22 mouse cellular contexts compared by ENCODE assay signal in the genomic region with DNA sequence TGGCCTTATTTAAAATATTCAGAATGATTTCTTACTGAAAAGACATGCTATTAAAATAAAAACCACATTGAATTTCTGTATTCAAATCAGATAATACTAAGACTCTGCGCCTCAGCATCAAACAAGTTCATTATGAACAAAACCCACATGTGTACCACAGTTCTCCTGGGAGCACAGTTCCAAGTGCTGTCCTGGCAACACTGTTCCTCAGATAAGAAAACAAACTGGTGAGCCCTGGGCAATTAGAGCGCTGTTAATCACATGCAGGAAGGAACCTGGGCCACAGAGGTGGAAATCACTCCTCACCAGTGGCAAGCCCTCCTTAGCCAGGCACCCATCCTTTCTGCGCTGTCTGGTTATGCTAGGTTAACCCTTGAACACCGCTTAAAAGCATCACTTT.
"Had no signal": no experiment of that assay in that cellular context is flagged by ENCODE, and none has a peak within 500 bp of the region (broad histone marks: within the 10 kb centered on the region; RNA-seq: fewer than 3 reads in every experiment).

No protein-coding gene starts in this region.

- H3K27me3 ChIP-seq: limb, embryonic 12.5 days; limb, embryonic 15.5 days; liver, embryonic 12.5 days; liver, embryonic 15.5 days; lung, embryonic 15.5 days; megakaryocyte, embryonic 14.5 days; midbrain, embryonic 13.5 days; neural tube, embryonic 13.5 days; stomach, embryonic 15.5 days had no signal

- H3K9me3 ChIP-seq: limb, embryonic 15.5 days; liver, embryonic 12.5 days; liver, embryonic 15.5 days; lung, embryonic 15.5 days; midbrain, embryonic 10.5 days; midbrain, embryonic 13.5 days; stomach, embryonic 15.5 days had no signal

- H3K4me1 ChIP-seq: stomach, embryonic 15.5 days had no signal

- H3K4me3 ChIP-seq: limb, embryonic 12.5 days; limb, embryonic 15.5 days; liver, embryonic 12.5 days; liver, embryonic 15.5 days; lung, embryonic 15.5 days; midbrain, embryonic 10.5 days; midbrain, embryonic 13.5 days; myocyte; neural tube, embryonic 13.5 days; stomach, embryonic 15.5 days had no signal

- ATAC-seq: intestine, embryonic 16.5 days; liver, embryonic 12.5 days; midbrain, embryonic 13.5 days had no signal

- H3K27ac ChIP-seq: limb, embryonic 12.5 days; limb, embryonic 15.5 days; liver, embryonic 12.5 days; liver, embryonic 15.5 days; lung, embryonic 15.5 days; midbrain, embryonic 13.5 days; neural tube, embryonic 13.5 days; stomach, embryonic 15.5 days had no signal

- DNase-seq: kidney, adult 18-20 months; kidney, adult 9 months; kidney, postnatal 14 days; kidney, postnatal 4 days; lung, adult 18-20 months; lung, postnatal 10 days; lung, postnatal 36 days; retina, postnatal 1 day; right cerebral cortex, postnatal 25 days; spleen, adult 18-20 months had no signal

- H3K36me3 ChIP-seq: liver, embryonic 15.5 days; neural tube, embryonic 13.5 days; stomach, embryonic 15.5 days had no signal
